Mouse (Mus musculus): ENCODE results near the gene Osbpl9.

DNA sequence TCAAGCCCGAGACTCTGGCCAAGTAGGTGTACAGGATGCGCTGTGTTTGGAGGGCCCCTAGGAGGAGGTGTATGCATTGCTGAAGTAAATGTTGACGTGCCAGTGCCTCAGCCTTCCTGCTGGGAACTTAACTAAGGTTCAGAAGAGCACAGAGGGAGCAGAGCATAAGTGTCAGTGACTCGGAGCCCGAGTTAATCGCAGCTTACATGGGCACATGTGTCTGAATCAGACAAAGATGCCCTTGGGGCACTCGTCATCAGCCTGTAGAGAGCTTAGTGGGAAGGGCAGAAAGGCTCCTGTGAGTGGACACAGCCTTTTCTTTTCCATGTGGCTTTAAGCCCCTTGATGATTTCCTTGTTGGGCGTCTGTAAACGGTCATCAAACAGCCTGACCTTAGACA lies 148.1 kb downstream of the Osbpl9 start:
- no peak for TF ChIP-seq POLR2A (IDR thresholded peaks at IDR 0.05; ENCODE audit: insufficient read length, low read depth)
- no peak for TF ChIP-seq E2F4 (IDR thresholded peaks at IDR 0.05; ENCODE audit: insufficient read depth)
- no peak for TF ChIP-seq SRF (IDR thresholded peaks at IDR 0.05; ENCODE audit: control insufficient read depth, insufficient read length, low read depth)
- TF ChIP-seq MYOG (IDR thresholded peaks at IDR 0.05; ENCODE audit: control insufficient read depth in 1 of 3, insufficient read depth in 1 of 3, insufficient read length in 2 of 3, low read depth in 2 of 3), result no peak
- no peak for TF ChIP-seq MAX (IDR thresholded peaks at IDR 0.05; ENCODE audit: low read depth)
- no peak for TF ChIP-seq TCF3 (IDR thresholded peaks at IDR 0.05; ENCODE audit: insufficient read length, low read depth)
- TF ChIP-seq CEBPB (IDR thresholded peaks at IDR 0.05; ENCODE audit: insufficient read depth, poor library complexity, severe bottlenecking), result no peak
- TF ChIP-seq TCF12 (IDR thresholded peaks at IDR 0.05; ENCODE audit: insufficient read depth, poor library complexity, severe bottlenecking), result no peak
- no peak for TF ChIP-seq POLR2AphosphoS2 (IDR thresholded peaks at IDR 0.05; ENCODE audit: insufficient read length, low read depth)
- no peak for TF ChIP-seq USF1 (IDR thresholded peaks at IDR 0.05; ENCODE audit: low read depth)
- TF ChIP-seq MYOD1 (IDR thresholded peaks at IDR 0.05; ENCODE audit: control insufficient read depth in 1 of 3, insufficient read length in 2 of 3, low read depth in 2 of 3), result no peak
